Mouse (Mus musculus): ENCODE results near the gene Dmc1. TPM values are rescaled to one million over a fixed set of nuclear protein-coding genes. Genes with fewer than 3 reads are reported as not detected.

Gene Dmc1
- polyA plus RNA-seq, 1 experiment from 2014 or later, result 2.0 TPM

DNA sequence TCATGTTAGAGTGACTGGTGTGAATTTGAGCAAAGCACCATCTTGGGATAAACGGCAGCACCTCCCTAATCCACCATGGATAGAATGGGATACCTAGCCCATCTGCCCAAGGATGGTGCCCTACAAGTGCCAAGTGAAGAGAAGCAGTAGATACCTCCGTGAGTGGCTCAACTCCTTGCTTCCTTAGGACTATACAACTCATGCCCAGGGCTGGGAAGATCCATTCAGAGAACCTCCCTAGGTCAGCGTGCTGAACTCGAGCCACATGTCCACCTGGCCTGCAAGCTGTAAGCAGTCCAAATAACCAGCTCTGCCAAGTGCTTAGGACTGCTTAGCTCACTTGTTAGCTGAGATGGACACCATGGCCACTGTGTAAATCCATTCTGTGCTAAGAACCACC is 77.7 kb downstream of the Dmc1 start:
- H3K27me3 ChIP-seq (replicated peaks; ENCODE audit: control insufficient read depth, insufficient read depth, low read length), result no peaks in the 10 kb centered on the region
- ATAC-seq (replicated peaks; ENCODE audit: low FRiP score, low TSS enrichment, low read depth), result no peak
- H3K27ac ChIP-seq (ENCODE audit: low read depth), result no peak overlapping the region
- H3K36me3 ChIP-seq (ENCODE audit: control insufficient read depth, insufficient read depth, low read length), result peaks cover 76% of the 10 kb centered on the region
- H3K4me1 ChIP-seq (replicated peaks; ENCODE audit: control insufficient read depth, insufficient read depth, low read length), result no peaks in the 10 kb centered on the region
- H3K4me3 ChIP-seq (ENCODE audit: low read depth, low read length), result no peak overlapping the region
- WGBS, result 79% methylated on average over 4 of the region's 4 CpGs
- H3K4me2 ChIP-seq (ENCODE audit: low read length), result no peak overlapping the region
- H3K9me3 ChIP-seq (ENCODE audit: control insufficient read depth, low read length), result no peaks in the 10 kb centered on the region
- H3K9ac ChIP-seq (ENCODE audit: low read length), result no peak overlapping the region
- DNase-seq (ENCODE audit: low spot score), result no peak

- H3K36me3 ChIP-seq (ENCODE audit: control insufficient read depth, insufficient read depth, low read length), result peaks cover 68% of the 10 kb centered on the region
- no peaks in the 10 kb centered on the region for H3K9me3 ChIP-seq (ENCODE audit: control insufficient read depth, low read length)
- no peak overlapping the region for H3K4me2 ChIP-seq (ENCODE audit: low read length)
- H3K4me3 ChIP-seq (ENCODE audit: low read depth, low read length), result no peak overlapping the region
- 61% methylated on average over 9 of the region's 9 CpGs for WGBS
- H3K27ac ChIP-seq (ENCODE audit: low read depth), result no peak overlapping the region
- H3K4me1 ChIP-seq (replicated peaks; ENCODE audit: control insufficient read depth, insufficient read depth, low read length), result no peaks in the 10 kb centered on the region
- no peak overlapping the region for H3K9ac ChIP-seq (ENCODE audit: low read length)
- DNase-seq (ENCODE audit: low spot score) (no peak), ATAC-seq (replicated peaks; ENCODE audit: low FRiP score, low TSS enrichment, low read depth) (0 out of 2 replicates have a peak, but pooled peaks have one; percentile 21)
- no peaks in the 10 kb centered on the region for H3K27me3 ChIP-seq (replicated peaks; ENCODE audit: control insufficient read depth, insufficient read depth, low read length)
Measured at GRCm38 (mm10) chr15:79525979-79526768, 78.7 kb downstream of the Dmc1 start.

DNA sequence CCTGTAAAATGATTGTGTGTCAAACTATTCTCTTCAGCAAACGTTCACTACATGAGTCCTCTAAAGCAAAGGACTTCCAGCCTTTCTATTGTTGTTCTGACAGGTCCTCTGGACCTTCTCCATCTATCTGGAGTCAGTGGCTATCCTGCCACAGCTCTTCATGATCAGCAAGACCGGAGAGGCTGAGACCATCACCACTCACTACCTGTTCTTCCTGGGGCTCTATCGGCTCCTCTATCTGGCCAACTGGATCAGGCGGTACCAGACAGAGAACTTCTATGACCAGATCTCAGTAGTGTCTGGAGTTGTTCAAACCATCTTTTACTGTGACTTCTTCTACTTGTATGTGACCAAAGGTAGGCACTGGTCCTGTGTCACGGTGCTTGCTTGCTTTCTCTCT is 79.3 kb downstream of the Dmc1 start:
- H3K9ac ChIP-seq (ENCODE audit: low read length), result no peak overlapping the region
- no peak overlapping the region for H3K4me3 ChIP-seq (ENCODE audit: low read depth, low read length)
- no peak overlapping the region for H3K27ac ChIP-seq (ENCODE audit: low read depth)
- H3K4me2 ChIP-seq (ENCODE audit: low read length), result no peak overlapping the region
- H3K9me3 ChIP-seq (ENCODE audit: control insufficient read depth, low read length), result no peaks in the 10 kb centered on the region
- peaks cover 62% of the 10 kb centered on the region for H3K36me3 ChIP-seq (ENCODE audit: control insufficient read depth, insufficient read depth, low read length)
- no peaks in the 10 kb centered on the region for H3K4me1 ChIP-seq (replicated peaks; ENCODE audit: control insufficient read depth, insufficient read depth, low read length)
- WGBS, result 86% methylated on average over 5 of the region's 5 CpGs
- no peak for DNase-seq (ENCODE audit: low spot score)
- ATAC-seq (replicated peaks; ENCODE audit: low FRiP score, low TSS enrichment, low read depth), result 0 out of 2 replicates have a peak, but pooled peaks have one; percentile 7
- no peaks in the 10 kb centered on the region for H3K27me3 ChIP-seq (replicated peaks; ENCODE audit: control insufficient read depth, insufficient read depth, low read length)

DNA sequence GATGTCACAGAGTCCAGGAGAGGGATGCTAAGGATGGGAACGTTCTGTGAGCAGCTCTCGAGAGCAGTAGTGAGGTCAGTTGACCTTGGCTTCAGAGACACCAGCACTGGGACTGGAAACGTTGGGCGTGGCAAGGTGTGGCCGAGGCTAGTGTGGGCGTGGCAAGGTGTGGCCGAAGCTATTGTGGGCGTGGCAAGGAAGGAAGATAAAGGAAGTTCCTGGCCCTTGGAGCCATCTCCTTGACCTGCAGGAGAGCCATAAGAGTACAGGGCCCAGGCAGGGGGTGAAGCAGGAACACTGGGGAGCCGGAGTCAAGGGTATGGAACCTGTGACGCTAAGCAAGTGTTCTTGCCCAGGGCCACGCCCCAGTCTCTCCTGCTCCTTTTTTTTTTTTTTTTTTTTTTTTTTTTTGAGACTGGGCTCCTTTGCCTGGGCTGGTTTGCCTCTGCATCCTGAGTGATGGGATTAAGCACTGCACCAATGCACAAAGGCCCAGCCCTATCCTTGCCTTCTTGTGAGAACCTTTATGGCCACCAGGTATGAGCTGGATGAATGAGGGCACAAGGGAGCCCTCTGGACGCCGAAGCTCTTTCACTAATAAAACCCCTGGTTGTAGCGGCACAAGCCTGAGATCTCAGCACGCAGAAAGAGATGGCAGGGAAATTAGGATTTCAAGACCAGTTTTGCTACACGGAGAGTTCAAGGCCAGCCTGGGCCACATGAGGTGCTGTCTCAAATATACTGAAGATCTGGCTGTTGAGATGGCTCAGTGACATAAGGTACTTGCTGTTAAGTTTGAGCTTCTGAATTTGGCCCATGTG is 85.3 kb downstream of the Dmc1 start:
- H3K27ac ChIP-seq (ENCODE audit: low read depth), result no peak overlapping the region

GRCm38 (mm10) chr15:79518571-79518970 is 86.3 kb downstream of the Dmc1 start:
- Histone ChIP-seq H3K36me3 (ENCODE audit: control insufficient read depth, insufficient read depth, low read length) (peaks cover 13% of the 10 kb centered on the region; the same call in 1 of the 2 replicates), H3K4me3 (ENCODE audit: low read depth, low read length) (no peak overlapping the region), H3K4me1 (replicated peaks; ENCODE audit: control insufficient read depth, insufficient read depth, low read length) (0 out of 2 replicates have a peak, but pooled peaks cover 6% of the 10 kb centered on the region), H3K9me3 (ENCODE audit: control insufficient read depth, low read length) (no peaks in the 10 kb centered on the region), H3K27ac (ENCODE audit: low read depth) (no peak overlapping the region), H3K9ac (ENCODE audit: low read length) (no peak overlapping the region), H3K4me2 (ENCODE audit: low read length) (no peak overlapping the region), H3K27me3 (replicated peaks; ENCODE audit: control insufficient read depth, insufficient read depth, low read length) (peaks cover 34% of the 10 kb centered on the region)
- DNase-seq (ENCODE audit: low spot score) (no peak), ATAC-seq (replicated peaks; ENCODE audit: low FRiP score, low TSS enrichment, low read depth) (no peak)
- 79% methylated on average over 3 of the region's 3 CpGs for WGBS

More for the DNA sequence above, 85.3 kb downstream of the Dmc1 start:
- Histone ChIP-seq H3K9ac (ENCODE audit: low read length) (no peak overlapping the region), H3K9me3 (ENCODE audit: control insufficient read depth, low read length) (no peaks in the 10 kb centered on the region), H3K4me2 (ENCODE audit: low read length) (no peak overlapping the region), H3K4me3 (ENCODE audit: low read depth, low read length) (no peak overlapping the region), H3K36me3 (ENCODE audit: control insufficient read depth, insufficient read depth, low read length) (peaks cover 13% of the 10 kb centered on the region; the same call in 1 of the 2 replicates), H3K27me3 (replicated peaks; ENCODE audit: control insufficient read depth, insufficient read depth, low read length) (peaks cover 24% of the 10 kb centered on the region), H3K4me1 (replicated peaks; ENCODE audit: control insufficient read depth, insufficient read depth, low read length) (0 out of 2 replicates have a peak, but pooled peaks cover 6% of the 10 kb centered on the region)
- no peak for DNase-seq (ENCODE audit: low spot score)
- ATAC-seq (replicated peaks; ENCODE audit: low FRiP score, low TSS enrichment, low read depth), result no peak
- WGBS, result 44% methylated on average over 15 of the region's 16 CpGs

DNA sequence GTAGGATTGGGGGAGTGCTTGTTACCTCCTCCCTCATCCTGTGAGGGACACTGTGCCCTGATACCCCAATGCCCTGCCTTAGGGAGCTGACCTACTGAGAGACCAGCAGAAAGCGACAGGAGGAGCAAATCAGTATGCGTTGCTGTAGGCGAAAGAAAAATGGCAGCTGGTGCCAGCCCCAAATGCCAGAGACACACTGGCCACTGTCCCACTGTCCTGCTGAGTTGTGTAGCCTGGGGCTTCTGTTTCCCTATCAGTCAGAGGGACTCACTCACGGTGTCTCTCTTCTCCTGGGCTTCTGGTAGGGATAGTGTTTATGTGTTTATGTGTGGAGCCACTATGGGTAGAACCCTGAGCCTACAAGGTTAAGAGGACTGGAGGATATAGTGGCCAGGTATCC is 87.2 kb downstream of the Dmc1 start:
- DNase-seq (ENCODE audit: low spot score), result no peak
- peaks cover 41% of the 10 kb centered on the region for H3K27me3 ChIP-seq (replicated peaks; ENCODE audit: control insufficient read depth, insufficient read depth, low read length)
- H3K4me1 ChIP-seq (replicated peaks; ENCODE audit: control insufficient read depth, insufficient read depth, low read length), result 0 out of 2 replicates have a peak, but pooled peaks cover 6% of the 10 kb centered on the region
- WGBS, result 82% methylated on average over 4 of the region's 4 CpGs
- no peaks in the 10 kb centered on the region for H3K9me3 ChIP-seq (ENCODE audit: control insufficient read depth, low read length)
- H3K4me3 ChIP-seq (ENCODE audit: low read depth, low read length), result no peak overlapping the region
- H3K4me2 ChIP-seq (ENCODE audit: low read length), result peak overlapping the region; percentile 90
- ATAC-seq (replicated peaks; ENCODE audit: low FRiP score, low TSS enrichment, low read depth), result no peak
- H3K9ac ChIP-seq (ENCODE audit: low read length), result no peak overlapping the region
- H3K36me3 ChIP-seq (ENCODE audit: control insufficient read depth, insufficient read depth, low read length), result peaks cover 5% of the 10 kb centered on the region; the same call in 1 of the 2 replicates
- H3K27ac ChIP-seq (ENCODE audit: low read depth), result no peak overlapping the region

GRCm38 (mm10) chr15:79516171-79517096 is 88.5 kb downstream of the Dmc1 start, which contains the start of gene Kdelr3:
Kdelr3 (plus strand) TSS chr15:79516411.
- ATAC-seq (replicated peaks; ENCODE audit: low FRiP score, low TSS enrichment, low read depth), result peak; percentile 48
- peaks cover 50% of the 10 kb centered on the region for H3K27me3 ChIP-seq (replicated peaks; ENCODE audit: control insufficient read depth, insufficient read depth, low read length)
- peak within 1 kb of the TSS; percentile 90 for H3K4me2 ChIP-seq (ENCODE audit: low read length)
- H3K9ac ChIP-seq (ENCODE audit: low read length), result peak within 1 kb of the TSS; percentile 60
- H3K27ac ChIP-seq (ENCODE audit: low read depth), result peak within 1 kb of the TSS; percentile 1; the same call in 1 of the 2 replicates
- H3K4me1 ChIP-seq (replicated peaks; ENCODE audit: control insufficient read depth, insufficient read depth, low read length), result peaks cover 9% of the 10 kb centered on the region; the same call in 1 of the 2 replicates
- peak within 1 kb of the TSS; percentile 65 for H3K4me3 ChIP-seq (ENCODE audit: low read depth, low read length)
- DNase-seq (ENCODE audit: low spot score), result peak; percentile 83
- H3K9me3 ChIP-seq (ENCODE audit: control insufficient read depth, low read length), result no peaks in the 10 kb centered on the region
- under 1% methylated on average over 68 of the region's 71 CpGs for WGBS
- no peaks in the 10 kb centered on the region for H3K36me3 ChIP-seq (ENCODE audit: control insufficient read depth, insufficient read depth, low read length)

- no peak for ATAC-seq (replicated peaks; ENCODE audit: low FRiP score, low TSS enrichment, low read depth)
- peaks cover 72% of the 10 kb centered on the region for H3K27me3 ChIP-seq (replicated peaks; ENCODE audit: control insufficient read depth, insufficient read depth, low read length)
- no peaks in the 10 kb centered on the region for H3K9me3 ChIP-seq (ENCODE audit: control insufficient read depth, low read length)
- no peak for DNase-seq (ENCODE audit: low spot score)
- H3K36me3 ChIP-seq (ENCODE audit: control insufficient read depth, insufficient read depth, low read length), result no peaks in the 10 kb centered on the region
- H3K4me2 ChIP-seq (ENCODE audit: low read length), result no peak overlapping the region
- no peak overlapping the region for H3K4me3 ChIP-seq (ENCODE audit: low read depth, low read length)
- H3K27ac ChIP-seq (ENCODE audit: low read depth), result no peak overlapping the region
- no peak overlapping the region for H3K9ac ChIP-seq (ENCODE audit: low read length)
- H3K4me1 ChIP-seq (replicated peaks; ENCODE audit: control insufficient read depth, insufficient read depth, low read length), result peaks cover 9% of the 10 kb centered on the region; the same call in 1 of the 2 replicates
- WGBS, result 9% methylated on average over 9 of the region's 9 CpGs
Measured at GRCm38 (mm10) chr15:79513940-79514339, 91.0 kb downstream of the Dmc1 start.

All from intestine, embryonic 14.5 days (tissue).